Mouse (Mus musculus): ENCODE results near the gene Aadac. TPM values are rescaled to one million over a fixed set of nuclear protein-coding genes. Genes with fewer than 3 reads are reported as not detected.

The Aadac gene
- polyA plus RNA-seq (2012; fragmentation: generic; extraction: Trizol): not detected

- no peak within 1 kb of the TSS for H3ac ChIP-seq (ENCODE audit: control insufficient read depth, insufficient read length)
- H3K4me3 ChIP-seq: no peak within 1 kb of the TSS
- H3K27me3 ChIP-seq (ENCODE audit: control insufficient read depth, insufficient read depth, insufficient read length): no peaks in the 10 kb centered on the region
- TF ChIP-seq MYOD1 (IDR thresholded peaks at IDR 0.05; ENCODE audit: control insufficient read depth in 1 of 3, insufficient read length in 2 of 3, low read depth in 2 of 3) (no peak), TCF3 (IDR thresholded peaks at IDR 0.05; ENCODE audit: insufficient read length, low read depth) (no peak), REST (IDR thresholded peaks at IDR 0.05; ENCODE audit: insufficient read depth, insufficient read length) (no peak)
- no peak within 1 kb of the TSS for H3K4me2 ChIP-seq (ENCODE audit: low read depth)
- H3K36me3 ChIP-seq (ENCODE audit: control insufficient read depth, insufficient read depth): no peaks in the 10 kb centered on the region
- no peaks in the 10 kb centered on the region for H3K79me2 ChIP-seq (ENCODE audit: control insufficient read depth, insufficient read depth)
These were observed at the start of gene Aadac for GRCm38 (mm10) chr3:60025417-60025816. Aadac (plus strand) TSS chr3:60025717.

GRCm38 (mm10) chr3:60003622-60004021, 21.9 kb upstream of the Aadac start:
- Histone ChIP-seq H3K79me2 (ENCODE audit: control insufficient read depth, insufficient read depth) (no peaks in the 10 kb centered on the region), H3K36me3 (ENCODE audit: control insufficient read depth, insufficient read depth) (no peaks in the 10 kb centered on the region), H3ac (ENCODE audit: control insufficient read depth, insufficient read length) (no peak overlapping the region), H3K4me2 (ENCODE audit: low read depth) (no peak overlapping the region), H3K27me3 (ENCODE audit: control insufficient read depth, insufficient read depth, insufficient read length) (no peaks in the 10 kb centered on the region), H3K4me3 (no peak overlapping the region)
- TF ChIP-seq TCF12 (IDR thresholded peaks at IDR 0.05; ENCODE audit: insufficient read depth, poor library complexity, severe bottlenecking): no peak
- no peak for TF ChIP-seq TCF3 (IDR thresholded peaks at IDR 0.05; ENCODE audit: insufficient read length, low read depth)
- TF ChIP-seq CEBPB (IDR thresholded peaks at IDR 0.05; ENCODE audit: insufficient read depth, poor library complexity, severe bottlenecking): no peak
- no peak for TF ChIP-seq USF1 (IDR thresholded peaks at IDR 0.05; ENCODE audit: low read depth)
- no peak for TF ChIP-seq MYOD1 (IDR thresholded peaks at IDR 0.05; ENCODE audit: control insufficient read depth in 1 of 3, insufficient read length in 2 of 3, low read depth in 2 of 3)
- no peak for TF ChIP-seq POLR2A (IDR thresholded peaks at IDR 0.05; ENCODE audit: insufficient read length, low read depth)
- no peak for TF ChIP-seq MYOG (IDR thresholded peaks at IDR 0.05; ENCODE audit: control insufficient read depth in 1 of 3, insufficient read depth in 1 of 3, insufficient read length in 2 of 3, low read depth in 2 of 3)
- no peak for TF ChIP-seq MAX (IDR thresholded peaks at IDR 0.05; ENCODE audit: low read depth)
- no peak for TF ChIP-seq REST (IDR thresholded peaks at IDR 0.05; ENCODE audit: insufficient read depth, insufficient read length)
- no peak for TF ChIP-seq SRF (IDR thresholded peaks at IDR 0.05; ENCODE audit: control insufficient read depth, insufficient read length, low read depth)
- no peak for TF ChIP-seq E2F4 (IDR thresholded peaks at IDR 0.05; ENCODE audit: insufficient read depth)
- TF ChIP-seq POLR2AphosphoS2 (IDR thresholded peaks at IDR 0.05; ENCODE audit: insufficient read length, low read depth): no peak

GRCm38 (mm10) chr3:60006443-60006842, 19.1 kb upstream of the Aadac start, which contains the start of gene Aadacl2:
Aadacl2 (plus strand) TSS chr3:60006743.
- no peak within 1 kb of the TSS for H3K4me3 ChIP-seq
- H3K36me3 ChIP-seq (ENCODE audit: control insufficient read depth, insufficient read depth): no peaks in the 10 kb centered on the region
- H3ac ChIP-seq (ENCODE audit: control insufficient read depth, insufficient read length): no peak within 1 kb of the TSS
- no peak within 1 kb of the TSS for H3K4me2 ChIP-seq (ENCODE audit: low read depth)
- no peaks in the 10 kb centered on the region for H3K79me2 ChIP-seq (ENCODE audit: control insufficient read depth, insufficient read depth)
- H3K27me3 ChIP-seq (ENCODE audit: control insufficient read depth, insufficient read depth, insufficient read length): no peaks in the 10 kb centered on the region
- TF ChIP-seq POLR2AphosphoS2 (IDR thresholded peaks at IDR 0.05; ENCODE audit: insufficient read length, low read depth): no peak
- TF ChIP-seq TCF12 (IDR thresholded peaks at IDR 0.05; ENCODE audit: insufficient read depth, poor library complexity, severe bottlenecking): no peak
- no peak for TF ChIP-seq CEBPB (IDR thresholded peaks at IDR 0.05; ENCODE audit: insufficient read depth, poor library complexity, severe bottlenecking)
- TF ChIP-seq MAX (IDR thresholded peaks at IDR 0.05; ENCODE audit: low read depth): no peak
- TF ChIP-seq SRF (IDR thresholded peaks at IDR 0.05; ENCODE audit: control insufficient read depth, insufficient read length, low read depth): no peak
- no peak for TF ChIP-seq MYOG (IDR thresholded peaks at IDR 0.05; ENCODE audit: control insufficient read depth in 1 of 3, insufficient read depth in 1 of 3, insufficient read length in 2 of 3, low read depth in 2 of 3)
- TF ChIP-seq E2F4 (IDR thresholded peaks at IDR 0.05; ENCODE audit: insufficient read depth): no peak
- no peak for TF ChIP-seq REST (IDR thresholded peaks at IDR 0.05; ENCODE audit: insufficient read depth, insufficient read length)
- TF ChIP-seq POLR2A (IDR thresholded peaks at IDR 0.05; ENCODE audit: insufficient read length, low read depth): no peak
- no peak for TF ChIP-seq USF1 (IDR thresholded peaks at IDR 0.05; ENCODE audit: low read depth)
- no peak for TF ChIP-seq MYOD1 (IDR thresholded peaks at IDR 0.05; ENCODE audit: control insufficient read depth in 1 of 3, insufficient read length in 2 of 3, low read depth in 2 of 3)
- no peak for TF ChIP-seq TCF3 (IDR thresholded peaks at IDR 0.05; ENCODE audit: insufficient read length, low read depth)

- Histone ChIP-seq H3K4me3 (no peak overlapping the region), H3K79me2 (ENCODE audit: control insufficient read depth, insufficient read depth) (no peaks in the 10 kb centered on the region), H3K4me2 (ENCODE audit: low read depth) (no peak overlapping the region), H3K36me3 (ENCODE audit: control insufficient read depth, insufficient read depth) (no peaks in the 10 kb centered on the region), H3K27me3 (ENCODE audit: control insufficient read depth, insufficient read depth, insufficient read length) (no peaks in the 10 kb centered on the region), H3ac (ENCODE audit: control insufficient read depth, insufficient read length) (no peak overlapping the region)
- no peak for TF ChIP-seq SRF (IDR thresholded peaks at IDR 0.05; ENCODE audit: control insufficient read depth, insufficient read length, low read depth)
- no peak for TF ChIP-seq TCF3 (IDR thresholded peaks at IDR 0.05; ENCODE audit: insufficient read length, low read depth)
- no peak for TF ChIP-seq REST (IDR thresholded peaks at IDR 0.05; ENCODE audit: insufficient read depth, insufficient read length)
- no peak for TF ChIP-seq POLR2AphosphoS2 (IDR thresholded peaks at IDR 0.05; ENCODE audit: insufficient read length, low read depth)
- TF ChIP-seq MYOD1 (IDR thresholded peaks at IDR 0.05; ENCODE audit: control insufficient read depth in 1 of 3, insufficient read length in 2 of 3, low read depth in 2 of 3): no peak
- no peak for TF ChIP-seq CEBPB (IDR thresholded peaks at IDR 0.05; ENCODE audit: insufficient read depth, poor library complexity, severe bottlenecking)
- TF ChIP-seq TCF12 (IDR thresholded peaks at IDR 0.05; ENCODE audit: insufficient read depth, poor library complexity, severe bottlenecking): no peak
- TF ChIP-seq USF1 (IDR thresholded peaks at IDR 0.05; ENCODE audit: low read depth): no peak
- TF ChIP-seq MYOG (IDR thresholded peaks at IDR 0.05; ENCODE audit: control insufficient read depth in 1 of 3, insufficient read depth in 1 of 3, insufficient read length in 2 of 3, low read depth in 2 of 3): no peak
These were observed 6.0 kb downstream of the Aadac start for GRCm38 (mm10) chr3:60031511-60031910.

All from myocyte (in vitro differentiated cells).